Mouse (Mus musculus) cortical plate, adult 2 months (tissue): ENCODE measurements at regions not wholly inside any gene's neighbourhood (a gene's known extent, or its start where the extent isn't known, plus 50 kb on each side); places are given as distances from the start of the nearest gene placed in this dataset.

ENCODE experiments used
- CTCF ChIP-seq: fragments of 200-500 bp; IDR thresholded peaks from 2 replicates; pipeline ENCODE4 v1.5.1; 2011; ENCODE audit warnings: mild to moderate bottlenecking, control low read depth, low read length; ENCODE audit not compliant: insufficient read depth; ENCODE audit errors: extremely low read depth
- POLR2A ChIP-seq: fragments of 200-500 bp; IDR thresholded peaks from 2 replicates; pipeline ENCODE4 v1.6.1; 2011; ENCODE audit warnings: mild to moderate bottlenecking, low read length, control low read depth; ENCODE audit not compliant: insufficient read depth; ENCODE audit errors: extremely low read depth

GRCm38 (mm10) chr4:7161411-7161810 lies 1077.4 kb downstream of the Car8 start:
- TF ChIP-seq CTCF: no peak
- TF ChIP-seq POLR2A: no peak
